Mouse (Mus musculus): ENCODE measurements at regions not wholly inside any gene's neighbourhood (a gene's known extent, or its start where the extent isn't known, plus 50 kb on each side); places are given as distances from the start of the nearest gene placed in this dataset.

GRCm38 (mm10) chr13:102533784-102534183 lies 159.6 kb upstream of the Cd180 start:
- no peak for DNase-seq

DNA sequence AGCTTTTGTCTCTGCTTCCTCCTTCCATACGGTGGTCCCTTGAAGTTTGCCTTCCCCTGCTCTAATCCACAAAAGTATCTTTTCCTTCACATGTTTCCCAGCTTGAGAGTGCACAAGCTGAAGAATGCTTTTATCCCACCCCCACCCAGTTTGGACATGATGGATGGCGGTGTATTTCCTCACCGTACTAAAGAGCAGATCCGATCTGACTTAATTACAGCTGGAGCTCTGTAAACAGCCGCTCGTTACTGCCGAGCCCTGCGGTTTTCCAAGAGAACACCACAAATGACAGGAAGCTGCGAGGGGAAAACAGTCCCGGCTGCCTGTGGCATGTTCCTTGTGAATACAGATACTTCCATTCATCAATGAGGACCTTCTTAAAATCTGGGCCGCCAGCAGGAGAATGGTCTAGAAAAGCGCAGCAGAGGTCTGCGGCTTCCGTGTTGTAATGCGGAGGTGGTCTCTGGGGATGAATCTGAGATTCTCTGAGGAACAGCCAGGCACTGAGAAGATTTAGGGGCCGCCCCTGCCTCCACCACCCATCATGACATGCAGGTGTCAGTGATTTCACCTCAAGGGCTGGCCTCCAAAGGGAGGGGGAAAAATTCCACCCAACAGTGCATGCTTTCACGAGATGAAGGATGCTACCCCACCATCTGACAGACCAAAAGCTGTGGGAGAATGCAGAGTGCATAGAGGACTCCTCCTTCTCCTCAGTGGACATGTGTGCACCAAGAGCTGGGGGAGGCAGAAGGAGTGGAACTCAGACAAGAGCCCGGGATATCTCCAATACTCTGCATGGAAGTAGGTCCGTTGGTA lies 155.7 kb upstream of the Cd180 start:
- DNase-seq = no peak

- no peak for DNase-seq
These were observed 152.9 kb upstream of the Cd180 start for GRCm38 (mm10) chr13:102540436-102540835.

DNA sequence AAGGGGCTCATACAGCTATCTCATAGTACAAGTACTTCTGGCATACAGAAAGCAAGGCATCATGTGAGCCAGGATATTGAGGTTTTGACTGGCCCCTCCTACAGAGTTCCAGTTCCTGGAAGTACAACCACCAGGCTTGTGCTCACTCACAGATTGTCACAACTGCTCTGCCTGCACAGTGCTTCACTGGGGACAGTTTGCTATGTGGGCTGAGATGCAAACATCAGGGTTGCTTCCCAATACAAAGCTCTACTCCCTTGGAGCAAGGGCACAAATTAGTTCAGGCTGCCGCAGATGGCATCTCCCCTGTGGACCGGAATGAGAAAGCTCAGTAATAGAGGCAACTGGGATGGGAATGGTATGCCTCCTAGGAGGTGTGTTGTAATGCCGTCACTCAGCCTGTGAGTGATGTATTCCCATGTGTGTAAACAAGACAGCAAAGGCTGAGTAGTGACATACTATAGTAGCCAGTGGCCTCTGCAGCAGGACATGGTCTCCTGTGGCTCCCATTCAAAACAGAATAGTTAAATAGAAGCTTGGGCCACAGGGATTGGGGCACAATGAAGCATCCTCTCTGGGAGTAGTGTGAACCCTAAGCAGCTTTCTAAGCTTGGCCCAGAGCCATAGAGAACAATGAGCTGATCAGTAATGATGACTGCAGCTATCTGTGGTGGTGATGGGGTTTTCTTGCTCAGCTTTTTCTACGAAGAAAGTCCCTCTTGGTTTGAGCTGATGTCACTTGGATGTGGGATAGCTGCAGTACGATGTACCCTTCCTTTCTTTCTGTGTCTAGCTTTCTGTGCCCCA lies 148.8 kb upstream of the Cd180 start:
- DNase-seq = no peak

DNA sequence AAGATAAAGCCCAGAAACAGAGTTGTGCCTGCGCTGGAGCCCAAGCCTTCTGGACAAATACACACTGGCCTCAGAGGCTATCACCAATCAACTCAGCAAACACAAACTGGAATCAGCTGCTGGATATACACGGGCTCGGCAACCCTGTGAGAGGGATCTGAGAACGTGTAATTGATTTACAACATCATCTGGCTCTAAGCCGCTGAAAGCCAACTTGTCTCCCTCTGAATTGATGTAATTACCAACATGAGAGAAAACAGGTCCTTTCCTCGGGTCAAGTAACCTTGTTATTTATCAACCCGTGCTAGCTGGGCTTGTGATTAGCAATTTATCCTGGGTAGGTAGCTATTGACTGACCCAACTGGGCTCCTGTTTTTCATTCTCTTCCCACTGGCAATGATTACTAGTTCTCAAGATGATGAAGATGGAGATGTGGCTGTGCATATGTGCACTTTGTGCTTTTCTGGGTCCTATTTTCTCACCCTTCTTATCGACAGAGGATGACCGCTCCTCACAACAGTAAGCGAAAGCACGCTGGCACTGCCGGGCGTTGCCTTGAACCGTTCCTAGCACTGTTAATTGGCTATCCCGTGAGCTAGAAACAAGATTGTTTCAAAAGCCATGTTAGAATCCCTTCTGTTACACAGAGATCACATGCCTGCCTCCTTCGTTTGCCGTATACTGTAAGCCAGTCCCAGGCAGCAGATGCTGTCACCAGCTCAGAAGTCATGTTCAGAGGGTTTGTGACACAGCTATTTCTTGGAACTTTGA lies 147.3 kb upstream of the Cd180 start:
- no peak for DNase-seq

GRCm38 (mm10) chr13:102548252-102548651 lies 145.1 kb upstream of the Cd180 start:
- no peak for DNase-seq

DNA sequence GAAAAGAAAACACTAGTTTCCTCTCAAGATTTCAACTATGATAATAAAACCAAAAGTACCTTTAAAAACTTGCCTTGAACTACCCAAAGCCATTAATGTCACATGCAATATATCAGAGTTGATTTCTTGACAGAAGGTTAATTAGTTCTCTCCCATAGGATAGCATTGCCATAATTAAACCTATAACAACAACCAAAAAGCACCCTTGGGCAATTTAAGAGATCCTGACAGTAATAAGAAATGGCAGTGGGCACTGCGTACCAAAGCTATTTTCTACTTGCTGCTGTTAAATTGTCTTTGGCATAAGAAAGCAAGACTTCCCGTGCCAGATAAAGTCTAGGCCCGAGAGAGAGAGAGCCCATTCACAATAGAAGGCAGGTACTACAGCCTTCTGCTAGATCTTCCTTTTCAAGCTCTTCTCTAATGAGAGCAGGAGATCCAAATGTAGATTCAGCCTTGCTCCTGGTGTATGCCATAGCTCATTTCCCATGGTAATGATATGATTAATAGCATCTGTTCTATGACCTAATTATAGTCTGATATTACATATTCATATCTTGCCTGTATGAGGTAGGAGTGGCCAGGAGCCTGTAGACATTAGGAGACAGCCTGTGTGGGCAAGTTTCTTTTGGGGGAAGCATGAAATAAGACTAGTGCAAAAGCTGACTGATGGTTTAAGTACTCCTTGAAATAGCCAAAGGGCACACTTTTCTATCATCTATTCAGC lies 126.3 kb upstream of the Cd180 start:
- no peak for DNase-seq

DNA sequence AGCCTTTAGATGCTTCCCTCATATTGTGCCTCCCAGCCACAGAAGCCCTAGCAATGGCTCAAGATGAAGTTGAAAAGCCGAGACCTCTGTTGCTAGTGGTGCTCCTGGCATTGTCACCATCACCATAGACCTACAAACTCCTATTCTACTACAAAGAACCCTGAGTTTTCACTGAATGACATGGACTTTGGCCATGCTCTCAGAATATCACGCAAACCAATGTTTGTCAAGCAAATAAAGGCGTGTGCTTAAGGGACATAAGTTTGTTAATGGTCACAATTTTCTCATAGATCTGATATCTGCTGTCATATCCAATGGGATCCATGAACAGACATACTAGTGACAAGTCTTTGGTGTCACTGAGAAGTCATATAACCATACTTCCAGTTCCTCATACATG lies 123.8 kb upstream of the Cd180 start:
- no peak for DNase-seq

- DNase-seq = no peak
These were observed 123.1 kb upstream of the Cd180 start for GRCm38 (mm10) chr13:102570286-102570685.

DNA sequence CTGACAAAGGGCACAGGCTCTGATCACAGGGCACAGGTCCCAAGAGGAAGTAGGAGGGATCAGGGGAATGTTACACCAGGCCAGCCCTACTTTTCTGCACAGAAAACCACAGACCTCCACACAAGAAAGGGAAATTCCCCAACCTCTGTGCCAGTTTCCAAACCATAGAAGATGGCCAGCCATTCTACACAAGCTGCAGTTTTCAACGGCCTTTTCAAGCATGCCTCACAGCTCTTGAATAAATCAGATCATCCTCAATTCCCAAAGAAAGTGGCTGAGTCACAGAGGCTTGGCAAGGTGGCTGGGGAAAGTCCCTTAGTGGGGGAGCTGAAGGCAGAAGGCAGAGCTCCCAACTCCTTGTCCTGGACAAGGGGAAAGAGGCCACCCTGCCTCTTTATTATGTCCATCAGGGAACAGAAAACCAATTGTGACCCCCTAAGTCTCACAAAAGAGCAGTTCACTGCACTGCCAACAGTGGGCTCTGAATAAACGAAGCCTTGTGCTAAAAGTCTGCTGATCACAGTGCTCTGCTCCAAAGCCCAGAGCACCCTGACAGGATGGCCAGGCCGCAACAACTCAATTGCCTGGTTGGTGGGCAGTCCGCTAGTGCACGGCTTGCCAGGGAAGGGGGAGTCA lies 120.0 kb upstream of the Cd180 start:
- peak; percentile 10 for DNase-seq

GRCm38 (mm10) chr13:102576871-102577662 lies 116.3 kb upstream of the Cd180 start:
- no peak for DNase-seq

GRCm38 (mm10) chr13:102578811-102579210 lies 114.5 kb upstream of the Cd180 start:
- DNase-seq = no peak

- no peak for DNase-seq
These were observed 113.7 kb upstream of the Cd180 start for GRCm38 (mm10) chr13:102579638-102580037.

GRCm38 (mm10) chr13:102583984-102584645 lies 109.2 kb upstream of the Cd180 start:
- no peak for DNase-seq

DNA sequence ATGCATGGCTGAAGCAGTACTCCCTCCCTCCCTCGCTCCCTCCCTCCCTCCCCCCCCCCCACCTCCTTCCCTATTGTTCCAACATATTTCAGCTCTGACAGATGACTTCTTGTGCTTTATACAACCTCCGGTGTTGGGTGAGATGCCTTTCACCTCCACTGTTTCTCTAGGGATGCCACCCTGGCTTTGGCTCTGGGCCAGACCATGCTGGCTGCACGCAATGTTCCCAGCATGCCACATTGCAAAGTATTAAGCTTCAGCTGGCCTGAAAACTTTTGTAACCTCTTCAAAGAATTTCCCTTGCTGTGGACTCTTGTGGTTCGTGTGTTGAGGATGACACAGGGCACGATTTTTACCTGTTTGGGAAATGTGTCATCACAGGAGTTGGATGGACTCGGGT lies 107.1 kb upstream of the Cd180 start:
- no peak for DNase-seq

GRCm38 (mm10) chr13:102589680-102590435 lies 103.5 kb upstream of the Cd180 start:
- DNase-seq = no peak

DNA sequence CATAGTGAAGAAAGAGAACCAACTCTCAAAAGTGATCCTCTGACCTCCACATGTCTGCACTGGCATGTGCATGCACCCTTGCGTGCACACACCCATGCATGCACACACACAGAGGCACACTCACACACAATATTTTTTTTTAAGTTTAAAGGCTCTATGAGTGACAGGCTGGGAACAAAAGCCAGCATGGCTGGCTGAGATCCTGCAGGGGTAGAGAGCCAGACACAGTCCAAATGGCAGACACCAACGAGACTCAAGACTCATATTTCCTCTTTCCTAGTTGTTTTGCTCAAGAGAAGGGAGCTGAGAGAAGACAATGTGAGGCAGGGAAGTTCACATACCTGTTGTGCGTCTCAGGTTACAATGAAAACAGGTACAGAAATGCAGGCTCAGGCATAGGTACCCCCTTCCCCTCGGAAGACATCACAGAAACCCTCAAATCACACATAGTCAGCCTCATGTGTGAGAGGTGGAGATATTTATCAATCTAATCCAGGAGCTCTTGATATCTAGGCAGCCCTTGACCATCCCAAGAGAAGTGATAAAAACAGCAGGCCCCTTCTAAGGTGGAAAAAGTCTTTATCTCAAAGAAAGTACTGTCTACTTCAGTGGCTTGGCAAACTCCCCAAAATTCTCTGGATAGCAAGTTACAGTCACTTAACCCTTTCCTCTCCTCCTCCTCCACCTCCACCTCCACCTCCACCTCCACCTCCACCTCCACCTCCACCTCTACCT lies 101.4 kb upstream of the Cd180 start:
- DNase-seq = no peak

DNA sequence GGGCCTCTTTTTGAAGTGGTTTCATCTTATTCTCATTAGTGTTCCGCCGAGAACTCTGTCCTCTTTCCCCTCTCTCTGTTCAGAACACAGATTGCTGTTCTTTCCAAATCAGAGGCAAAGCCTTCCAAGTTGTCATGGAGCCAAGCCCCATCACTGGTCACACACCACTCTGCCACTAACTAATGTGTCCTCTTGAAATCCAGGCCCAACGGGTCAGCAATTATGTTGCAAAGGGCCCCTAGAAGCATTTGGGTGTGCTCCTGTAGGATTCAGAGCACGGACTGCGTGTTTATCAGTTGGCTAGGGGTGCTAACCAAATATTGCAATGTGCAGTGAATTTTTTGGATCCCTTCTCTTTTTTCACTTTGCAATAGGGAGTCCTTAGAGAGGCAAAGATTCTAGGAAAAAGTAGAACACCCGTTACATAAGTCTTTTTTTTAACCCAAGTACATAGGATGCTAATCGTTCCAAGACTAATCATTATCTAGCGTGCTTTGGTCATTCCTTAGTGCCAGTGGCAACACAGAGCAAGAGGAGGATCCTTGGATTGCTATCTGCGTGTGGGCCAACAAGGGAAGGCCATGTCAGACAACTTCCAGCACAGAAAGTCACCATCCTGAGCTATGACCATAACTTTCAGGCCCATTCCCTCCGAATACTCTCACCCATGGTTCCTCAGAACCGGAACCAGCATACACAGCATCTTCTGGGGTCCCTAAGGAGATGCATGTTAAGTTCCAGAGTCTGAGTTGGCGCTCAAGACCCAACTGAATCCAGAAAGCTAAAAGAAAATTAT lies 99.8 kb upstream of the Cd180 start:
- no peak for DNase-seq

Data from cerebellum, adult 8-10 months (tissue).